Mouse (Mus musculus) cortical plate, adult 2 months (tissue): ENCODE results near the gene Dync1h1.

Experiments used
- CTCF ChIP-seq: fragments of 200-500 bp; IDR thresholded peaks from 2 replicates; pipeline ENCODE4 v1.5.1; 2011; ENCODE audit warnings: mild to moderate bottlenecking, control low read depth, low read length; ENCODE audit not compliant: insufficient read depth; ENCODE audit errors: extremely low read depth
- POLR2A ChIP-seq: fragments of 200-500 bp; IDR thresholded peaks from 2 replicates; pipeline ENCODE4 v1.6.1; 2011; ENCODE audit warnings: mild to moderate bottlenecking, low read length, control low read depth; ENCODE audit not compliant: insufficient read depth; ENCODE audit errors: extremely low read depth

DNA sequence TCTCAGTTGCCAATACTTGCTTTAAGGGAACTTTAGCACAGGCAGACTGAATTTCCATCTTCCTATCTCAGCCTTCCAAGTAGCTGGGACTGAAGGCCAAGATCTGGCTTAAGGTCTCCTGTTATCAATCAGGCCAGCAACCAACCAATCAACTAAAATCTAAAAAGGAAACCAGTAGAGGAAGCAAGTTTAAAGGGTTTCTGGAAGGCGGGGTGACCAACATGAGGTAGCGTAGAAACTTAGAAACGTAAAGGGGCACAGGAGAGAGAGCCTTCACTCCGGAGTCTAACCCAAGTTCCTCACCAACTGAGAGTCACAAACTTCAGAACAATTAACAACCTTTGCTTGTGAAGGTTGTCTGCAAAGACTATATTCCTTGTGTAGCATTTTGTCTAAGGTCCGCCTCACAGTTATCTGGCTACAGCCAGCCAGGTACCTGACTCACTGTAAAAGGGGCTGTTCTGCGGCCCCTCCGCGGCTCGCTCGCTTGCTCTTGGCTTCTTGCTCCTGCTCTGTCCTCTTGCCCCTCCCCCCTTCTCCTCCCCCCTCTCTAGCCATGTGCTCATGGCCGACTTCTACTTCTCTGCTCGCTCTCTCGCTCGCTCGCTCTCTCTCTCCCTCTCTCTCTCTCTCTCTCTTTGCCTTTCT, 97.4 kb downstream of the Dync1h1 start:
- TF ChIP-seq POLR2A (no peak), CTCF (no peak)
